Mouse (Mus musculus): ENCODE measurements around the gene Rhox13.

The Rhox13 gene

DNA sequence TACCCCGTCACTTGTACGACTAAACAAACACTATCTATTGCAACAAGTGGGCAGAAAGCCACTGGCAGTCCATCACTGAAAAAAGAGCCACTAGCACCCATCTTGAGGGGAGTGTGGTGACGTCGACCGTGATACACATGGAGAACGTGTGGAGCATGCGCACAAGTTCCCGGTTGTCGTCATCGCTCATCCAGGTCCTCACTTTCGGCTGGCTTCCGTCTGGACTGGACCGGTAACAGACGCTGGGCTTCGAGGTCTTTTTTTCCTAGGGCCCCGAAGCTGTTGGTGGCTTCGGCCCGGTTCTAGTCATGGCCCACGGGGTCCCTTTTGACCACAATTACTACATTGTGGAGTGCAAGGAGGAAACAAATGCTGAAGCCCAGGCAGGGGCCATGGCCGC lies at the start of gene Rhox13:
Gene Rhox13, plus strand, starts transcription at position 238 of the 400 bp plus-strand sequence.
- DNase-seq, result no peak

- peak; percentile 58 for DNase-seq
Measured at GRCm38 (mm10) chrX:38084226-38084625, 36.8 kb upstream of the Rhox13 start.

DNA sequence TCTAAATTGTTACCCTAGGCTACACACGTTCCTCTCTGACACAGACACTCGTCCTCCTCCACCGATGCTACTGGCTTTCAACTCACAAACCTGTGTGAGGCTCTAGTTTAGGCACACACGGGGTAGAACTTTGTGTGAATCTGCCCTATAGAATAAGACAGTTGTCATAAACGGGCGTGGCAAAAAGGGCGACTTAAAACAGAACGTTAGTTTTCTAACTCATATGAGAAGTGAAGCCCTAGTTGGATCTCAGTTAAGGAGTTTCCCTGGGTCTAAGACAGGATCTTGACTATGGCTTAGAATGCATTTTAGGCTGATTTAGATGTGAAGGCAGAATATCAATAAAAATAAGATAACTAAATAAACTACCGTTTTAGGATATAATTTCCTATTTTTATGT lies 36.0 kb upstream of the Rhox13 start, which contains the start of gene Rhox11:
Gene Rhox11, minus strand, starts transcription at position 101 of the 400 bp plus-strand sequence.
- DNase-seq, result no peak

GRCm38 (mm10) chrX:38110807-38111206 lies 10.2 kb upstream of the Rhox13 start, which contains the start of gene Rhox12:
Rhox12 (minus strand) TSS chrX:38110907.
- no peak for DNase-seq

- no peak for DNase-seq
Measured at GRCm38 (mm10) chrX:38121478-38121877, 459 bp downstream of the Rhox13 start.

- no peak for DNase-seq
Measured at GRCm38 (mm10) chrX:38159097-38159496, 38.1 kb downstream of the Rhox13 start.

DNA sequence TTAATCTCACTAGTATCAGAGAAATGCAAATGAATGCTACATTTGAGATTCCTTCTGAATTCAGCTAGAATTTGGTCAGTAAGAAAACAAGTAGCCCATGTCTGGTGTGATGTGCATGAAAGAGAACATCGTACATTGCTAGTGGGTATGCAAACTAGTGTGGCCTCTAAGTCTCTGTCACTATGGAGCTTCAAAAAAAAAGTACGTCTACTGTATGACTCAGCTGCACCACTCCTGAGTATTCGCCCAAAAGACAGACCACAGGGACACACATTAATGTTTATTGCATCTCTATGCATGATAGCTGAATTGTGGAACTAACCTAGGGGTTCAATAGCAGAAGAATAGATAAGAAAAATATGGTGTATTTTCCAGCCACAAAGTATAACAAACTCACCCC lies 44.3 kb downstream of the Rhox13 start:
- no peak for DNase-seq

- no peak for DNase-seq
Measured at GRCm38 (mm10) chrX:38166064-38166463, 45.0 kb downstream of the Rhox13 start.

- DNase-seq, result no peak
Measured at GRCm38 (mm10) chrX:38166592-38166991, 45.6 kb downstream of the Rhox13 start.

Measured in thymus, postnatal 4 days (tissue).